Mouse (Mus musculus) gastrocnemius, postnatal 10 days (tissue): Measurements from ENCODE around the gene Pomgnt1. TPM values are rescaled to one million over a fixed set of nuclear protein-coding genes. Genes with fewer than 3 reads are reported as not detected.
A peak's percentile ranks its signal among the peaks of the same experiment; 100 is the strongest.

Experiments used
- DNase-seq: peaks from one replicate; pipeline ENCODE4 v3.0.0; 2021; ENCODE audit warnings: mixed read lengths
- total RNA-seq, 2 experiments: library from RNA; stranded (reverse); gene quantifications; 2 replicates each; pipeline ENCODE4 v1.2.3; 2021

The Pomgnt1 gene
- total RNA-seq, 2 experiments from 2014 or later, result 53.7 to 55.1 TPM

DNA sequence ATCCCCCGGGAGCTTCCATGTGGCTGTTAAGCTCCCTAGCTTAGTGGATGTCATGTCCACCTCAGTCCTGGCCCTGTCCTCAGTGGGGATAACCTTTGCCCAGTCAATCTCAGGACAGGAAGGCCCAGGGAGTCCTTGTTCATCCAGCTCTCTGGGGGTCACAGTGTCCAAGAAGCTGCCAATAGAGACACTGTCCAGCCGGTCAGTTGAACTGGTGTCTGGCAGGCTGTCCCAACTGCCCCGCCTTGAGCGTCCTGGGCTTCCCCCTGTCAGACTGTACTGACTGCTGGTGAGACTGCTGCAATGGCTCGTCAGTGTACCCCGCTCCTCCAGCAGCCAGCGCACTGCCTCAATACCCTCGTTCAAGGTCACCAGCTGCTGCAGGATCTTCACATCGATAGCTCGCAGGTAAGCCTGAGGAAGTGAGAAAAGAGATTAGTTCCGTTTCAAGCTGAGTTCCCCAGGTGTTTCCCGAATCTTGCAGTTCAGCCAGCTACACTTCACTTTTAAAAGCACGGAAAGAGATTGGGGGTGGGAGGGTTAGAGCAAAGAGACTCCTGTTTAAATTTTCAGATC lies 13.9 kb downstream of the Pomgnt1 start:
- no peak for DNase-seq

DNA sequence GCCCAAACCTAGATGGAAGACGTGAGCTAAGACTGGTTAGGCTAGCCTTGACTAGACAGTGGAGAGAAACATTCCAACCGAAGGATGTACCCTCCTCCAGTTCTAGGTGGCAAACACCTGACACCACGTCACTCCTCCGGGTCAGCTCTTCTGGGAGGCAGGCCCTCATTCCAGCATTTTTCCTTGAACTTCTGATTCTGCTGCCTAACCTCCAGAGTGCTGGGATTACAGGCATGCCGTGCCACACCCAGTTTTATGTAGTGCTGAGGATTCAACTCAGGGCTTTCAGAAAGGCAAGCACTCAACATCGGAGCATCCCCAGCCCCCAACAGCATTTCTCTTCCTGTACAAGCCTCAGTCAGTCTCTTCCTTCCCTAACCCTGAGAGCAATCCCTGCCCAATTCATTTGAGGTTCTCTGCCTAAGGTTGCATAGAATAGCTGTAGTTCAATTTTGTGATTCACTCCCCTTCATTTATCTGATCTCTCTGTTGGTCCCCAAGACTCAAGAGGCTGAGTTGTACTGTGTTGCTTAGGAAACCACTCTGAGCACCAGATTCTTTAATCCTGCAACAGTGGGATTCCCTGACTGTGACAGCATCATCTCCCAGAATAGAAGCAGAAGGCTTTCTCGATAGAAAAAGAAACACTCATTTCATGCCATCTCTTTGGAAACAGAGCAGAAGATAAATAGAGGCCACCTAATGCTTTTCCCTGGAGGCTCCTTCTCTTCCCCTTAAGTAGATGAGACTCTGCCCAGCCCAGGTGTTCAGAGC lies 17.3 kb downstream of the Pomgnt1 start:
- no peak for DNase-seq

DNA sequence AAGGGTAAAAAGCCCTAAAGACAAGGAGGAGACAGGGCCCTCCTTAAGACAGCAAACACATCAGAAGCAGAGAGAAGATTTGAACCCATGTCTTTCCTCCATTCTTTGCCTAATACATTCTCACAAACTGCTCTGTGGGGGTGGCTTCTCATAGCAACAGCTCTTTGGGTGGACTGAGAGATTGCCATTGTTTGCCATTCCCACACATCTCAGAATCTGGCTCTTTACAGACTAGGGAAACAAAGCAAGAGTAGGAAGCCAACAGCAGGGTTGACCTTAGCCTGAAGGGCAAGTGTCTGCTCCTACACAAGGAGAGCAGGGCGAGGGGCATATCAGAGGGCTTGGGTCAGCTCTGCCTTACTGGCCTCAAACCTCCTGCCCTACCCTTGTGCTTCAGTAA lies 18.1 kb downstream of the Pomgnt1 start:
- DNase-seq, result no peak

DNA sequence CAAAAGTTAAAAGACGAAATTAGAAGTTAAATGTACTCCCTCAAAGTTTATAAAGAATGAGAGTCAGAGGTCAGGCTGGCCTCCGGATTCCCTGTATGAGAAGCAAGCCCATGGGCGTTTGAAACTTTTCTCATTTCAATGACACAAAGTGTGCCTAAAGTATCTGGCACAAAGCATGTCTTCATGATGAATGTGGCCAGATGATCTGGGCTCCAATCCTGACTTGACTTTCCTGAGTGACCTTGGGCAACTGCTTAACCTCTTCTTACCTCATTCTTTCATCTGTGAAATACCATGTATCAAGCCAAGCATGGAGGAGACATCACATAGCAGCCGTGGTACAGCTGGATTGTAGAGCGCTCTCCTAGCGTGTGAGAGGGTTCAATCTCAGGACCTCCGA lies 18.6 kb downstream of the Pomgnt1 start:
- DNase-seq, result no peak

DNA sequence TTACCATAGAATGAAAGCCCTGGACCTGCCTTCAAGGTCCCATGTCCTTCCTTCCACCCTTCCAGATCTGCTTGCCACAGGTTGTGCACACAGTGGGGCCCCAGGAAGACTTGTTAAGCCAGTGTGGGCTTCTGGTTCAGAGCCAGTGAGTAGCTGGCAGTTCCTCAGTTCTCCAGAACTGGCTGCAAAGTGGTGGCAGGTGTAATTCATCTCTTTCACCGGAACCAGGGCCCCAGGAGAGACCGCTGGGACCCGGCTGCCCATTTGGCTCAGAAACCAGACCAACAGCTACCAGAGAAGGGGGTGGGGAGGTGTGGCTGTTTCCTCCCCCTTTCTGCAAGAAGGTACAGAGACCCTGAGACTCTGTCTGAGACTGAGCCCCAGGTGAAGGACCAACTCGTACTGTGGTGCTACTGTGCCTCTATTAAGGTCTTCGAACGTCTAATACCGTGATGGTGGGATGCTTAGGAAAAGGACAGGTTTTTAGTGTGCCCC lies 19.7 kb downstream of the Pomgnt1 start:
- DNase-seq, result peak; percentile 21

DNA sequence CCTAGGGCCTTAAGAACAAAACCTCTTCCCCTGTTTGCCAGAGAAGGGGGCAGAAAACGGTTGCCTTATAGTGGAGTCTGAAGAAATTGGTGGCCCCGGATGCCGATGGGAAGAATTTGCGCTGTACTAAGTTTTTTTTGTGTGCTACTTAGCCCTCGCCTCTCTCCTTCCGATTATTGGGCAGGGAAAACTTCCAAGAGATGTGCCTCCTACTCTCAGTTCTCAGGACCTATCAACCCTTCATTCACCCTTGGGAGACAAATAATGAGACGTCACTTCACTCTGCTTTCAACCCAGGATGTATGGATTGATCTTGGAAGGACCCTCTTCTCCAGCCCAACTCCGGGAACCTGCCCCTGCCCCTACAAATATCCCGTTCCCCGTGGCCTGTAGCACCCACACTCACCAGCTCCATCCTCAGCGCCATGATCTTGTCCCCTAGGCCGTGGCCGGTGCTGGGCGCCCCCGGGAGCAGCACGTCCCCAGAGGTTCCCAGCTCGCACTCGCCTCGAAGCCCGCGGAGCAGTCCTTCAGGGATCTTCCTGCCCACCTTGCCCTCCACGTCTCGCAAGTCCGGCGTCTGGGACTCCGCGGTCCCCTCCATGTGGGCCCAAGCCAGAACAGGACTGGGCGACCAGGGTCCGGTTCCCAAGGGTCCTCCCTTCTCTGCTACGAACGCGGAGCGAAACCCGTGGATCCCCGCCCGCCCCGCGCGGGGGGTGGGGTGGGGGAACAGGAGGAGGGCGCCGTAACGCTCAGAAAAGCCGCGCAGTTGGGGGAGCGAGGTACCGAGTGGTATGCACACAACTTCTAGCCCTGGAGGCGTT lies 20.5 kb downstream of the Pomgnt1 start:
- DNase-seq, result peak; percentile 70

DNA sequence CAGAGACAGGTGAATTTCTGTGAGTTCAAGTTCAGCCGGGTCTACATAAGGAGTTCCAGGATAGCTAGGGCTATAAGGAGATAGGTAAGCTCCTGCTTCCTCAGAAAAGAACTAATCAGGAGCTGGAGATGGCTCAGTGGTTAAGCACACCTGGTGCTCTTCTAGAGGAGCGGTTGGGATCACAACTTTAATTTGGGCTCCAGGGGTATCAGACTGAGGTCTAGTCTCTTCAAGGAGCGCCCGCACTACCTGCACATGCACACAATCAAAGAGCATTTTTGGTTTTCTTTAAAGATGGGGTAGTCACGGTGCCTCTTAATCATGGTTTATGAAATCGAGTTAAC lies 26.1 kb downstream of the Pomgnt1 start:
- no peak for DNase-seq

DNA sequence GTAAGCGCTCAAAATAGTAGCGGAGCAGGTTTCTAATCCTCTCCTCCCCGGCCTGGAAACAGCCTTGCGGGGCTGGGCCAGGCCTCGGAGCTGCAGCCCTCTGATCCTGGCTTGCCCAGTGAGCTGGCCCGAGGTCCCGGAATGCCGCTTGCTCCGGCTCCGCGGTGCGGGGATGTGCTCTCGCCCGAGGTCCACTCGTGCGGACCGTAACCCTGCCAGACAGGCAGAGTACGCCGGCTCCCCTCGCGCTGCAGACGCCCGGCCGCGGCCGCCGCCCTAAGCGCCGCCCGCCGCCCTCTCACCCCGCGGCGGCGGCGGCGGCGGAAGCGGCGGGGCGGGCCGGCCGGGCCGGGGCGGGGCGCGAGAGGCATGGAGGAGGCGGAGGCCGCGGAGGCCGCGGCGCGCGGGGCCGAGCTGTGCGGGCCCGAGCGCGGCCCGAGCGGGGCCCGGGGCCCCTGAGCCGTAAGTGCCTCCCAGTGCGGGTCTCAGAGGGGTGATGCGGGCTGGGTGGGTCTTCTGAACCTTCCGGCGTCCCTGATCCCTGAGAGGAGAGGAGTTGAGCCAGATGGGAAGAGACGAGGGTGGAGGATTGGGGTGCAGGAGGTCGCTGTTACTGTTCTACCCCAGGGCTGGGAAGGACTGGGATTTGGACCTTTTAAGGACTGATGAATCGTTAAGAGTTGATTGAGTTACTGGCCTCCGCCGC lies 26.7 kb downstream of the Pomgnt1 start:
- DNase-seq, result peak; percentile 80

DNA sequence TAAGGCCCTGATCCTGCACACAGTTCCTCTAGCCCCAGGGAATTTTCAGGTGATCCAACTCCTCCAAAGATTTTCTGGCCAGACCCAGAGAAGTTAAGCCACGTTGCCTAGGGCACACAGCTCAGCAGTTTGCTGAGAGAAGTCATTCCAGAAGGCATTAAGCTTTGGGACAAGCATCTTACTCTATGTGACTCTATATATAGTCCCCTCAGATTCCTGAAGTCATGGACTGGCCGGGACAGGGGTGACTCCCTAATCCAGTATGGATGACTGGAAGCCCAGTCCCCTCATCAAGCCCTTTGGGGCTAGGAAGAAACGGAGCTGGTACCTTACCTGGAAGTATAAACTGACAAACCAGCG lies 27.2 kb downstream of the Pomgnt1 start:
- DNase-seq, result no peak

DNA sequence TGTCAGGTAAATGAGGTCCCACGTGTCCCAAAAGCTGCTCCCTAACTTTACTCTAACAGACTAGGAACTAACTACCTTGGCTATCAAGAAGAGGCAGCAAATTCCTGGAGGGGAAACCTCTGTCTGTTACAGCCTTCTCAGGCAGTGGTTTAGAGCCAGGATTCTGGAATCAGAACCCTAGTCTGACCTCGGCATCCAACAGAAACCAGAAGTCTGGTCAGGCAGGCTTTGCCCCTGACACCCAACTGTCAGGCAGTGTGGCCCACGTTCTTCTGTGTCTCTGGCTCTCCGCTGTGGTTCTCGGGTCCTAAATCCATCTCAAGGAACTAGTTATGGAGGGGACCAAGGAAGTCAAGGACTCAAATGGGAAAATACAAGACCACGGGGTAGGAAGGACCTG lies 27.6 kb downstream of the Pomgnt1 start, which contains the start of gene Lurap1:
TSS of gene Lurap1 (minus strand) at position 101 of the 400 bp plus-strand sequence.
- DNase-seq, result no peak

DNA sequence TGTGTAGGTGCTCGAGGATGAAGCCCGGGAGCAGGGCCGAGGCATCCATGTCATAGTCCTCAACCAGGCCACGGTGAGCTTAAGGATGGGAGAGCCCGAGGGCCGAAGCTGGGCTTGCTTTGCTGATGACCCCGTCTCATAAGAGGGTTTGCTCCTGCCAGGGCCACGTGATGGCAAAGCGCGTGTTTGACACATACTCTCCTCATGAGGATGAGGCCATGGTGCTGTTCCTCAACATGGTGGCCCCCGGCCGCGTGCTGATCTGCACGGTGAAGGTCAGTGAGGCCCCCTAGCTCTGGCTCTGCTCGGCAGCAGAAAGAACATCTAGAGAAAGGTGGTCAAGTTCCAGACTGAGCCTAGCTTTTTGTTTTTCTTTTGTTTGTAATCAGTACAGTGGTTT lies 29.1 kb downstream of the Pomgnt1 start:
- no peak for DNase-seq

DNA sequence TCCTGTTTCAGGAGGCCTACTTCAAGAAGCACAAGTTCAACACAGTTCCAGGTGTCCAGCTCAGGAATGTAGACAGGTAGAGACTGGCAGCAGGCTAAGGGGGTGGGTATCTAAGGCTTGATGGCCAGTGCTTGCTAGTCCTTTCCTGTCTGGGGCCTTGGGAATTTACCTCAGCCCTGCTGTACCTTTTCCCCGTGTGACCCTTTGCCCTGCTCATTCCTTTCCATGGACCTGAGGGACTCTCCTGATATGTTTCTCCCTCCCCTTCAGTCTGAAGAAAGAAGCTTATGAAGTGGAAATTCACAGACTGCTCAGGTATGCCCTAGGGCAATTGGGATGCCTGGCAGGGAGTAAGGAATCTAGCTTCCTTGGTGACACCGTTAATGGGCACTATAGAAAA lies 34.2 kb downstream of the Pomgnt1 start:
- DNase-seq, result no peak

DNA sequence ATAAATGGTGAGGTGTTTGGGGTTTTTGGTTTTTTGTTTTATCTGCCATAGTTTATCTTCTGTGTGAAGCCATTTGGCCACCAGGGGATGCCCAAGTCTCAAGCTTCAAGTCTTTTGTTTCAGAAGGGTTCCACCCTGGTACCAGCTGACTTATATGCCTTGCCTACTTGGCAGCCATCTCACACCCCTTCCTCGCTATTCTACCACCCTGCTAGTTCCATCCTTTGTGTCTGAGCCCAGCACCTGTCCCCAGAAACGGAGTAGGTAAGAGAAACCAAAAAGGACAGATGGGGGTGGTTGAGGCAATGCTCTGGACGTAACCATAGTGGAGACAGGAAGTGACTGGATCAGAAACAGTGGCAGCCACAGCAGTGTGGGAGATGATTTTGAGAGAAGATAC lies 36.3 kb downstream of the Pomgnt1 start:
- DNase-seq, result no peak

DNA sequence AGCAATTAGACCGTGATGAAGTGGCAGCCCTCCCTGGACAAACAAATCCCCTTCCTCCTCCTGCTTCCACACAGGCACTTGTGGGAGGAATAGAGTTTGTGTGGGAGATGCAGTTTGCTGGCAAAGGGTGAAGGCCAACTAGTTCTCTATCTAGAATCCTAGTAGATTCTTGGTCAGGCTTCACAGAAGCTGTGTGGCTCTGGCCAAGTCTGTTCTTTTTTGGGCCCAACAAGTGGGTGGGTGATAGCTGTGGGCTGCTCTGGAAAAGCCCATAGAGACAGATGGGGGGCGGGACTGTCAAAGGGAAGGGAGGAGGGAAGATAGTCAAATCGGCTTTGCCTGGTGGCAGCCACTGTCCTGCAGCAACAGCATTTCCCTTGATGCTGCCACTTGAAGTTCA lies 37.1 kb downstream of the Pomgnt1 start:
- DNase-seq, result no peak

DNA sequence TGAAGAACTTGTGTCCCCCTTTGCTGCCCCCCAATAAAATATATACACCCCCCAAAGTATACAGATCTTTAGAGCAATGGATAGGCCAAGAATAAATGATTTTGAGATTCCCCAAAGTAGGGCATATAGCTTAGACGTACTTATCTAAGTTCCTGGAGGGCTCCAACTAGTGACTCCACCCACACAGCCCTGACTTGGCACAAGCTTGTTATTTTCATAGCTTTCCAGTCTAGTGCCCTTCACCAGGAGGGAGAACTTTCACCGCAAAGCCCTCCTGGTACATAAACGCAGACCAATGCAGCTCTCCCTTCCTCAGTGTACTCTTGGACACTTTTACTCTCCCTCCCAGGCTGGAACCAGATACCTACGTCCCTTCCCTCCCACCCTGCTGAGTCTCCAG lies 38.5 kb downstream of the Pomgnt1 start:
- DNase-seq, result no peak

DNA sequence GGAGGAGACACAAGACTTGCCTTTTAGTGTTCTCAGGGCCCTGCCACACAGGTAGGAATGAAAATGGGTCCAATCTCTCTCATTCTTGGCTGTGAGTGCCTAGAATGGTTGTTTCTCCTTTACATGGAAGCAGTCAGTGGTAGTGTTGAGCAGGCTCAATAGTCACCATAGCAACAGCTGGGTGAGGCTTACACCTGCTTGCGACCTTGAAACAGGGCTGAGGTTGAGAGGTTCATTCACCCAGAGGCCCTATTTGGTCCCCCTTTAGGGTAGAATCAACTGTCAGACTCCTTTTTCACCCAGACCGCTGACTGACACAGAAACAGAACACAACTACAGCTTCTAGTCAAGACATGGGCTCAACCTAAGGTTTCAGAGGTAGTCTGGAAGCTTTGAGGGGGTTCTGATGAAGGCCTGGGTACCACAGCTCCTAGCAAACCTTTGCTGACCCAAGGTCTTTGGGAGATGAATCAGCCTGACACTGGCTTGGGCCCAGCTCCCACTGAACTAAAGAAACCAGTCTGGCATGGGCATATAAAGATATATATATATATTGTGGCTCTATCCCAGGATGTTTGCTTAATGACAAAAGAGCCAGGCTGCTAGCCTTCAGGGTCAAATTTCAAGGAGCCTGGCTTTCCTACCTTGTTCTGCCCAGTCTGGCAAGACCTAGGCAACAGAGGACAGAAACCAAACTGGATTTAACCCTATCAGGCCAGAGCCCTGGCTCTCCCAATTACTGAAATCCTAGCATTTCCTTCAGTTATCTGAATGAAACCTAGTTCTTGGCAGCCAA lies 41.3 kb downstream of the Pomgnt1 start:
- no peak for DNase-seq

DNA sequence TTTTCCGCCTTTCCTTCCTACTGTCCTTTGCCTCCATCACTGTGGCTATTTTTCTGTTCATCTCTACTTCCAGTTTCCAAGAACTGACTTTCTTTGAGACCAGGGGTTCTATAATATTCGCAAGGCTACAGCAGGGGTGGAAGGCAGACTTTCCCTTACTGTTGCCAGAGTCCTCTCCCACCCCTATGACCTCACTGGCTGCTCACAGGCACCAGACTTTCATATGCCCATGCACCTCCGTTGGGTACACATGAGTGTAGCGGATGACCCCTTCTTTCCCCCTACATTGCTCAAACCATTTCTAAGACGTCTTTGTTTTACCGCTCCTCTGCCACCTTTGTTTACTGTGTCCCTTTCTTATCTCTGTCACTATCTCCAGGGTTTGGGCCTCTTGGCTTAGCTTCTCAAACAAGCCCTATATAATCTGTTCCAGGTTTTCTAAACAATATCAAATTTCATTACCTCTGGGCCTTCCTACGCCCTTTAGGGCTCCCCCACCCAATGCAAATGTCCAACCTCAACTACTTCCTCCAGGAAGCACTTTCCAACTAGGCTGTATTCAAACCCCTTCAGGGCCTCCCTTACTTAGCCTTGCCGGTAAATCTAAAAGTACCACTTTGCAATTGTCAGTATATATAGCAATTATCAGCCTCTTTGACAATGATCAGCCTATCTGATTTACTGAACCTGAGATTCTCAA lies 42.2 kb downstream of the Pomgnt1 start:
- no peak for DNase-seq

DNA sequence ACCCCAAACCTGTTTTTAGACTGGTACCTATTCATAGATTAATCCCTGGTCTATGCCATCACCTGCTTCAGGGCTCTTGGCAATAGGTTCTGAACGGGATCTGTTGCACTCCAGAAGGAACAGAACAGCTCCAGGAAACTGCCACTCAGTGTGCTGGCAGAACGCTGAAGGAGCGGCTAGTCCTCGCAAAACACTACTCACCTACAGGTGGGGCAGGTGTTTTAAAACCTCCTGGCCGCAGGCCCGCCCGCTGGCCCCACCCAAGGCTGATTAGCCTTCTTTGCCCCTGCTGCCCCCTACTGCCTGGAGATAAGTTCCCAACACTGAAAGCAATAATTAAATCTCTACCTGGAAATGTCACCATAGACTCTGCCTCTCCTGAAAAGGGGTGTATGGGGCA lies 43.8 kb downstream of the Pomgnt1 start, which contains the start of gene Tspan1:
TSS of gene Tspan1 (minus strand) at position 198 of the 400 bp plus-strand sequence.
- DNase-seq, result no peak

DNA sequence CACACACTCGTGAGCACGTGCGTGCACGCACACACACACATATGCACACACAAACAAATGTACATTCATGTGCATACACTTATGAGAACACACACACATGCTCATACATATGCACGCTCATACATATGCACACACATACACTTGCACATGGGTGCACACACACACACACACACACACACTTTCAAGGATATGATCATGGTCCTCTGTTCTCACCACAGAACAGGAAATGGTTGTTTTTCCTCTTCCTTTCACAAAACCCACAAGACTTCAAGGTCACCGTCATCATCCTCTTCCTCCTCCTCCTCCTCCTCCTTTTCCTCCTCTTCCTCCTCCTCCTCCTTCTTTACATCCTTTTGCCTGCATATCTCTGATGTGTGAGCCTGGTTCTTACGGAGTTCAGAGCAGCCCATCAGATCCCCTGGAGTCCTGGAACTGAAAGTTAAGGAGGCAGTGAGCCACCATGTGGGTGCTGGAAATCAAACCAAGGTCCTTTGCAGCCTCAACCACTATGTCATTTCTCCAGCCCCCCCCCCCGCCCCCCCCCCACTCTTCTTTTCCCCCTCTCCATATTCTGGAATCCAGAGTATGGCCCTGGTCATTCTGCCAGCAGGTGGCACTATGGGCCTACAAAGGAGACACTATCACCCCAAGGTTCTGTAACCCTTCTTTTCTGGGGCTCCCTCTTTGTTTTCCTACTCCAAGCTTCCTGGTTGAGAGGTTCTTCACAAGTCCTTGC lies 45.1 kb downstream of the Pomgnt1 start:
- peak; percentile 80 for DNase-seq

DNA sequence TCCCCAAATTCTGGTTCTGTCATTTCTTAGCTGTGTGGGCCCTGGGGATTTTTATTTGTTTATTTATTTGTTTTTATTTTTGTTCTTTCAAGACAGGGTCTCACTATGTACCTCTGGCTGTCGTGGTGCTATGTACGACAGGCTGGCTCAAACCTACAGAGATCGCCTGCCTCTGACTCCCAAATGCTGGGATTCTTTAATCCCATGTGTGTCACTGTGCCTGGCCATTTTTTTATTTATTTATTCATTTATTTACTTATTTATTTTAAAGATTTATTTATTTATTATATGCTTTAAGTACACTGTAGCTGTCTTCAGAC lies 45.7 kb downstream of the Pomgnt1 start:
- DNase-seq, result no peak
